Mouse (Mus musculus): ENCODE results near the gene Cerk.

DNA sequence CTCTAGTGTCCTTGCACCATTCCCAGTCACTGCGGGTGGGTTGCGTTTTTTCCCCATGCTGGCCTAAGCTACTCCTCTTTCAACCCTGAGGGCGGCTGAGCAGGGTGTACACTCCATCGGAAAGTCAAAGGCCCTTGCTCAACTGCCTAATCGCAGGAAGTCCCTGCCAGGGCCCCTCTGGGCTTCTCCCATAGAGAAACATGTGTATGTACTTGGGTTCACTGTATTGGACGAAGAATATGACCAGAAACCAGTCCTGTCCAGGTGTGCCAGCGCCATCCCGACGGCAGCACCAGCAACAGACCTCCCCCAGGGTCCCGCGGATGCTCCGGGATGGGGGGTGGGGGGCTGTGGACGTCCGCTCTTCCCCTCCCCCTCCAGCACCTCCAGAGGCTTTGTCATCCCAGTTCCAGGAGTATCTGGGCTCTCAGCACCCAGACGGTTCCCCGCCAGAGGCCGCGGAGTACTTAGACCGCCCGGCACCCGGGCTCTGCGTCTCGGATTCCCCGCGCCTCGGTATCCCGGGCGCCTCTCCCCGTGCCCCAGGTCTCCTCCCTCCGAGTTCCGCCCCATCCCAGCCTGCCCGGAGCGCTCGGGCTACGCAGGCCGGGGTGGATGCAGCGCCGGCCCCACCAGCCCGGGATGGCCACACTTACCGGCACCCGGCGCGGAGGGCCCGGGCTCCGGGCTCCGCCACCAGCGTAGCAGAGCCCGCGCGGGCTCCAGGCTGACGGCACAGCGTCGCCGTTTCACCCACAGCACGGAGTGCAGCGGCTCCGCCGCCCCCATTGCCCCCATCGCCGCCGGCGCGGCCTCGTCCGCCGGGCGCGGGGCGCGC lies 871 bp downstream of the Cerk start:
- TF ChIP-seq POLR2A (IDR thresholded peaks at IDR 0.05; ENCODE audit: insufficient read depth, low read depth, low read length), result no peak
- TF ChIP-seq CTCF (IDR thresholded peaks at IDR 0.05; ENCODE audit: insufficient read depth, low read depth, low read length), result no peak
